Mouse (Mus musculus): ENCODE results near the gene Lrrc46. TPM values are rescaled to one million over a fixed set of nuclear protein-coding genes. Genes with fewer than 3 reads are reported as not detected.

The Lrrc46 gene
- polyA plus RNA-seq, 1 experiment from 2014 or later: 4.0 TPM

DNA sequence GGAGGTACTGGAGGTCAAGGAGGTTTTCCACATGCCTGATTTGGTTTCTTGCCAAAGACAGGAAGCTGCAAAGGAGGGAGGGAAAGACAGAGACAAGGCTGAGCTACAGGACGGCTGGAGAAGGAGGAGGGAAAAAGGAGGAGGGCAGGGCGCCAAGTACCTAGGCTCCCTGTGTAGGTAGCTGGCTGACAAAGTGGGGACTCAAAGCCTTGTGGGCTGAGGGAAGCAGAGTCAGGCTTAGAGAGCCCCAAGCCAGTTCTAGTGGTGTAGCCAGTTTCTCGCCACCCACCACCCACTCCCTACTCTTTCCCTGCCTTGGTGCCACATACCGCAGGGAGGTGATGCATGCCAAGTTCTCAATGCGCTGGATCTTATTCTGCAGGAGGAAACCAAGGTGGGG is 5.1 kb downstream of the Lrrc46 start:
- no peaks in the 10 kb centered on the region for H3K36me3 ChIP-seq (ENCODE audit: control insufficient read depth, insufficient read depth, low read length)
- H3K4me2 ChIP-seq (ENCODE audit: low read length): no peak overlapping the region
- no peak for ATAC-seq
- no peak overlapping the region for H3K27ac ChIP-seq (ENCODE audit: low read length)
- no peaks in the 10 kb centered on the region for H3K27me3 ChIP-seq (ENCODE audit: control insufficient read depth, insufficient read depth, low read depth, low read length)
- no peak overlapping the region for H3K9ac ChIP-seq (ENCODE audit: low read depth, low read length)
- H3K9me3 ChIP-seq (replicated peaks; ENCODE audit: control insufficient read depth, low read length, poor library complexity, severe bottlenecking): no peaks in the 10 kb centered on the region
- 91% methylated on average over 5 of the region's 5 CpGs for WGBS
- peaks cover 7% of the 10 kb centered on the region for H3K4me1 ChIP-seq (ENCODE audit: control insufficient read depth, insufficient read depth, low read length)
- H3K4me3 ChIP-seq (ENCODE audit: low read depth, low read length): no peak overlapping the region

DNA sequence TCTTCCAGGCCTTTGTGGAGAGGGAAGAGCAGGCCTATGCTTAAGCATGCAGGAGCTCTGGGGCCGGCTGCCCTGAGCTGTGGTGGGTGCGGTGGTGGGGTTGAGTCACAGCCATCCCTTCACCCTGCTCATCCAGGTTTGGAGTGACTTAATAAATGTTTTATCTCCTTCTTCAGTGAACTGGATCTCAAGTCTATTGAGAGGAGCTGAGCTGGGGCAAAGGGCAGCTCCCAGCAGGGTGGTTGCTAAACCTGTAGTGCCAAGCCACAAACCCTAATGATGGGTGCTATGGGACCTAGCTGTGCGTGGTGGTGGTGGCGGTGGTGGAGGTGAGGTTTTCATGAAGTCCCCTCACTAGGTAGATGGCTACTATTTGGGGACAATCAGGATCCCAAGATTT is 7.4 kb downstream of the Lrrc46 start:
- Histone ChIP-seq H3K36me3 (ENCODE audit: control insufficient read depth, insufficient read depth, low read length) (no peaks in the 10 kb centered on the region), H3K27me3 (ENCODE audit: control insufficient read depth, insufficient read depth, low read depth, low read length) (no peaks in the 10 kb centered on the region)
- WGBS: 90% methylated on average over 4 of the region's 4 CpGs

GRCm38 (mm10) chr11:97032499-97032898 is 8.7 kb downstream of the Lrrc46 start:
- no peak overlapping the region for H3K27ac ChIP-seq (ENCODE audit: low read length)
- H3K4me3 ChIP-seq (ENCODE audit: low read depth, low read length): no peak overlapping the region
- no peak overlapping the region for H3K9ac ChIP-seq (ENCODE audit: low read depth, low read length)
- H3K4me2 ChIP-seq (ENCODE audit: low read length): no peak overlapping the region
- H3K9me3 ChIP-seq (replicated peaks; ENCODE audit: control insufficient read depth, low read length, poor library complexity, severe bottlenecking): no peaks in the 10 kb centered on the region
- no peak for ATAC-seq
- no peaks in the 10 kb centered on the region for H3K36me3 ChIP-seq (ENCODE audit: control insufficient read depth, insufficient read depth, low read length)
- H3K4me1 ChIP-seq (ENCODE audit: control insufficient read depth, insufficient read depth, low read length): peaks cover 5% of the 10 kb centered on the region; the same call in 1 of the 2 replicates
- WGBS: 94% methylated on average over 4 of the region's 4 CpGs
- no peaks in the 10 kb centered on the region for H3K27me3 ChIP-seq (ENCODE audit: control insufficient read depth, insufficient read depth, low read depth, low read length)

More for the DNA sequence above, 7.4 kb downstream of the Lrrc46 start:
- Histone ChIP-seq H3K4me1 (ENCODE audit: control insufficient read depth, insufficient read depth, low read length) (peaks cover 5% of the 10 kb centered on the region; the same call in 1 of the 2 replicates), H3K4me3 (ENCODE audit: low read depth, low read length) (no peak overlapping the region), H3K9me3 (replicated peaks; ENCODE audit: control insufficient read depth, low read length, poor library complexity, severe bottlenecking) (no peaks in the 10 kb centered on the region), H3K4me2 (ENCODE audit: low read length) (no peak overlapping the region), H3K9ac (ENCODE audit: low read depth, low read length) (no peak overlapping the region), H3K27ac (ENCODE audit: low read length) (no peak overlapping the region)
- no peak for ATAC-seq

DNA sequence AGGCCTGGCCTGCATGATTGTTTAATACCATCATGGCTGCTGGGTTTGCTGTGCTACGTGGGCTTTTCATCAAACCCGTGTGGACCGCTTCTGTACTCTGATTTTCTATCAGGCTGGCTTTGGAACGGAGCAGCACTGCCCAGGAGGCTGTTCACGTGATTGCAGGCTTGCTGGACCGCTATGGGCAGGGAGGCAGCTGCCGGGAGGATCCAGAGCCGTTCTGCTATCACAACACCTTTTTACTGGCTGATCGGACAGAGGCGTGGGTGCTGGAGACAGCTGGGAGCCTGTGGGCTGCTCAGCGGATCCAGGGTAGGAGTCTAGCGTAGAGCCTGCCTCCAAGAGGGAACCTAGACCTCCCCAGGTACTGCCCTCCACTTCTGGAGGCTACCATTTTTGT is 9.2 kb downstream of the Lrrc46 start:
- WGBS: 84% methylated on average over 12 of the region's 12 CpGs

DNA sequence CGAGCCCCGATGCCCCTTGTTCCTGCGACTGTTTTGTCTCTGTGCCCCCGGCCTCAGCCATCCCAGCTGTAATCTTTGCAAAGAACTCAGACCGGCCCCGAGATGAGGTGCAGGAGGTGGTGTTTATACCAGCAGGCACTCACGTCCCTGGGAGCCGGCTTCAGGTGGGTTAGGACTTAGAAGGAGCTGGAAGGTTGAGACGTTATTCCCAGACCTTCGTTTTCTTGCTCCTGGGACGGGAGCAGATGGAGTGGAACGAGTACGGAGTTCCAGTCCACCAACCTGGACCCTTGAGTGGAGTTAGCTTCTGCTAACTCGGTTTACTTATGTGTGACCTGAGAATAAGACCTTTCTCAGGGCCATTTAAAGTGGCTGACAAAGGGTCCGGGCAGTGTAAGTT is 10.8 kb downstream of the Lrrc46 start:
- H3K27me3 ChIP-seq (ENCODE audit: control insufficient read depth, insufficient read depth, low read depth, low read length): no peaks in the 10 kb centered on the region; the same call in 1 of the 2 replicates
- ATAC-seq: no peak
- peak overlapping the region; percentile 83 for H3K4me2 ChIP-seq (ENCODE audit: low read length)
- H3K36me3 ChIP-seq (ENCODE audit: control insufficient read depth, insufficient read depth, low read length): no peaks in the 10 kb centered on the region
- H3K27ac ChIP-seq (ENCODE audit: low read length): 0 out of 2 replicates have a peak overlapping the region, but pooled peaks have one; percentile 82
- H3K4me3 ChIP-seq (ENCODE audit: low read depth, low read length): peak overlapping the region; percentile 79
- H3K4me1 ChIP-seq (ENCODE audit: control insufficient read depth, insufficient read depth, low read length): peaks cover 8% of the 10 kb centered on the region; the same call in 1 of the 2 replicates
- H3K9me3 ChIP-seq (replicated peaks; ENCODE audit: control insufficient read depth, low read length, poor library complexity, severe bottlenecking): no peaks in the 10 kb centered on the region
- H3K9ac ChIP-seq (ENCODE audit: low read depth, low read length): peak overlapping the region; percentile 85
- 18% methylated on average over 15 of the region's 15 CpGs for WGBS

More for the DNA sequence above, 9.2 kb downstream of the Lrrc46 start:
- no peak overlapping the region for H3K4me3 ChIP-seq (ENCODE audit: low read depth, low read length)
- H3K27me3 ChIP-seq (ENCODE audit: control insufficient read depth, insufficient read depth, low read depth, low read length): no peaks in the 10 kb centered on the region
- H3K9ac ChIP-seq (ENCODE audit: low read depth, low read length): no peak overlapping the region
- no peak for ATAC-seq
- no peaks in the 10 kb centered on the region for H3K9me3 ChIP-seq (replicated peaks; ENCODE audit: control insufficient read depth, low read length, poor library complexity, severe bottlenecking)
- no peak overlapping the region for H3K27ac ChIP-seq (ENCODE audit: low read length)
- no peak overlapping the region for H3K4me2 ChIP-seq (ENCODE audit: low read length)
- H3K4me1 ChIP-seq (ENCODE audit: control insufficient read depth, insufficient read depth, low read length): peaks cover 5% of the 10 kb centered on the region; the same call in 1 of the 2 replicates
- no peaks in the 10 kb centered on the region for H3K36me3 ChIP-seq (ENCODE audit: control insufficient read depth, insufficient read depth, low read length)

GRCm38 (mm10) chr11:97029686-97030417 is 11.4 kb downstream of the Lrrc46 start, which contains the start of gene Scrn2:
Gene Scrn2, plus strand, starts transcription at chr11:97029938.
- Histone ChIP-seq H3K27me3 (ENCODE audit: control insufficient read depth, insufficient read depth, low read depth, low read length) (peaks cover 5% of the 10 kb centered on the region), H3K4me3 (ENCODE audit: low read depth, low read length) (peak within 1 kb of the TSS; percentile 79), H3K27ac (ENCODE audit: low read length) (peak within 1 kb of the TSS; percentile 82), H3K9ac (ENCODE audit: low read depth, low read length) (peak within 1 kb of the TSS; percentile 85), H3K9me3 (replicated peaks; ENCODE audit: control insufficient read depth, low read length, poor library complexity, severe bottlenecking) (no peaks in the 10 kb centered on the region), H3K4me2 (ENCODE audit: low read length) (peak within 1 kb of the TSS; percentile 83), H3K36me3 (ENCODE audit: control insufficient read depth, insufficient read depth, low read length) (no peaks in the 10 kb centered on the region), H3K4me1 (ENCODE audit: control insufficient read depth, insufficient read depth, low read length) (peaks cover 8% of the 10 kb centered on the region; the same call in 1 of the 2 replicates)
- WGBS: under 1% methylated on average over 25 of the region's 25 CpGs
- peak; percentile 74 for ATAC-seq

- Histone ChIP-seq H3K9ac (ENCODE audit: low read depth, low read length) (peak overlapping the region; percentile 43; the same call in 1 of the 2 replicates), H3K4me3 (ENCODE audit: low read depth, low read length) (peak overlapping the region; percentile 22)
These were observed 15.4 kb downstream of the Lrrc46 start for GRCm38 (mm10) chr11:97025721-97026344.

GRCm38 (mm10) chr11:97024977-97025376 is 16.2 kb downstream of the Lrrc46 start:
- H3K4me3 ChIP-seq (ENCODE audit: low read depth, low read length): no peak overlapping the region
- H3K9ac ChIP-seq (ENCODE audit: low read depth, low read length): no peak overlapping the region
- H3K36me3 ChIP-seq (ENCODE audit: control insufficient read depth, insufficient read depth, low read length): no peaks in the 10 kb centered on the region
- no peaks in the 10 kb centered on the region for H3K9me3 ChIP-seq (replicated peaks; ENCODE audit: control insufficient read depth, low read length, poor library complexity, severe bottlenecking)
- 18% methylated on average over 10 of the region's 10 CpGs for WGBS
- H3K27me3 ChIP-seq (ENCODE audit: control insufficient read depth, insufficient read depth, low read depth, low read length): peaks cover 52% of the 10 kb centered on the region
- ATAC-seq: no peak
- H3K4me1 ChIP-seq (ENCODE audit: control insufficient read depth, insufficient read depth, low read length): peaks cover 15% of the 10 kb centered on the region; the same call in 1 of the 2 replicates
- H3K27ac ChIP-seq (ENCODE audit: low read length): no peak overlapping the region
- H3K4me2 ChIP-seq (ENCODE audit: low read length): no peak overlapping the region

More at GRCm38 (mm10) chr11:97025721-97026344, 15.4 kb downstream of the Lrrc46 start:
- Histone ChIP-seq H3K9me3 (replicated peaks; ENCODE audit: control insufficient read depth, low read length, poor library complexity, severe bottlenecking) (no peaks in the 10 kb centered on the region), H3K4me1 (ENCODE audit: control insufficient read depth, insufficient read depth, low read length) (peaks cover 21% of the 10 kb centered on the region; the same call in 1 of the 2 replicates), H3K36me3 (ENCODE audit: control insufficient read depth, insufficient read depth, low read length) (no peaks in the 10 kb centered on the region), H3K4me2 (ENCODE audit: low read length) (peak overlapping the region; percentile 45), H3K27ac (ENCODE audit: low read length) (no peak overlapping the region), H3K27me3 (ENCODE audit: control insufficient read depth, insufficient read depth, low read depth, low read length) (peaks cover 45% of the 10 kb centered on the region)
- ATAC-seq: no peak
- 0% methylated on average over 16 of the region's 17 CpGs for WGBS
